In the genomic region with DNA sequence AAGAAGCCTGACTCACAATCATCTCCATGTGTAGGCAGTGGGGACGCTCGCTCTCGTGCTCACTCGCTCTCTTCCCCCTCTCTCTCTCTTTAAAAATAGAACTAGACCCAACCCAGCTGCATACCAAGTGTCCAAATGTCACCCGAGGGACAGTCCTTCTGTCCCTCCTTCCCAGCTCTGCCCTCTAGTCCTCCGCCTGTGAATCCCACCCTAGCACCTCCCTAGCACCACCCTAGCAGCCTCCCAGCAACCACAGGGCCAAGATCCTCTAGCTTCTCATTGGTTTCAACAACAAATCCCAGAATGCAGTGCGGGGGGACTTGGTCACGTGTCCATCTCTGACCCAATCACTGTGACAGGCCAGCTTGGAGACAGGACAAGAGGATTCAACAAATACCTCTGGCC, we compare ENCODE assay signal across 8 mouse cellular contexts. TPM values are rescaled to one million over a fixed set of nuclear protein-coding genes. Genes with fewer than 3 reads are reported as not detected.
A peak's percentile ranks its signal among the peaks of the same experiment; 100 is the strongest.
DNase-seq lines count a peak whose midpoint lies in the region; ATAC-seq lines count a peak whose summit lies in the region.

No protein-coding gene starts in this region.

- no peaks in the 10 kb centered on the region for H3K4me1 ChIP-seq in midbrain, embryonic 14.5 days (ENCODE audit: control insufficient read depth, insufficient read depth, low read length)
- no peaks in the 10 kb centered on the region for H3K4me1 ChIP-seq in midbrain, embryonic 15.5 days
- H3K4me1 ChIP-seq in forebrain, embryonic 12.5 days = no peaks in the 10 kb centered on the region; the same call in 1 of the 2 replicates

- no peaks in the 10 kb centered on the region for H3K27me3 ChIP-seq in midbrain, embryonic 14.5 days (ENCODE audit: control insufficient read depth, insufficient read depth, low read length)
- H3K27me3 ChIP-seq in midbrain, embryonic 15.5 days (replicated peaks) = no peaks in the 10 kb centered on the region
- no peaks in the 10 kb centered on the region for H3K27me3 ChIP-seq in forebrain, embryonic 12.5 days

- H3K4me2 ChIP-seq in midbrain, embryonic 14.5 days (ENCODE audit: low read length) = no peak overlapping the region
- no peak overlapping the region for H3K4me2 ChIP-seq in midbrain, embryonic 15.5 days
- H3K4me2 ChIP-seq in forebrain, embryonic 12.5 days = no peak overlapping the region

- H3K36me3 ChIP-seq in midbrain, embryonic 14.5 days (ENCODE audit: control insufficient read depth, insufficient read depth, low read length) = no peaks in the 10 kb centered on the region
- no peaks in the 10 kb centered on the region for H3K36me3 ChIP-seq in midbrain, embryonic 15.5 days (replicated peaks)
- no peaks in the 10 kb centered on the region for H3K36me3 ChIP-seq in forebrain, embryonic 12.5 days (replicated peaks)

- no peak for ATAC-seq in midbrain, embryonic 14.5 days (ENCODE audit: low FRiP score, low TSS enrichment)
- ATAC-seq in midbrain, embryonic 15.5 days (replicated peaks) = no peak
- ATAC-seq in frontal cortex, adult (ENCODE audit: low TSS enrichment) = peak; percentile 44; the same call in 1 of the 2 replicates
- no peak for ATAC-seq in forebrain, embryonic 12.5 days (ENCODE audit: low FRiP score)

- H3K4me3 ChIP-seq in midbrain, embryonic 14.5 days (replicated peaks; ENCODE audit: low read depth, low read length) = no peak overlapping the region
- H3K4me3 ChIP-seq in midbrain, embryonic 15.5 days = no peak overlapping the region
- H3K4me3 ChIP-seq in forebrain, embryonic 12.5 days (replicated peaks) = no peak overlapping the region

- H3K9me3 ChIP-seq in midbrain, embryonic 14.5 days (ENCODE audit: control insufficient read depth, low read length) = no peaks in the 10 kb centered on the region
- no peaks in the 10 kb centered on the region for H3K9me3 ChIP-seq in midbrain, embryonic 15.5 days
- no peaks in the 10 kb centered on the region for H3K9me3 ChIP-seq in forebrain, embryonic 12.5 days

- intact Hi-C loops in heart, postnatal 10 days (cut with DNase I) = no loop called here

- DNase-seq in midbrain, embryonic 14.5 days = peak; percentile 19
- peak; percentile 80 for DNase-seq in heart, postnatal 10 days
- DNase-seq in skeletal muscle tissue, adult 2 months (ENCODE audit: low read depth, low spot score) = peak; percentile 57
- no peak for DNase-seq in yolk sac, embryonic 10.5 days (ENCODE audit: low spot score)
- DNase-seq in thymus, postnatal 14 days = no peak

- H3K27ac ChIP-seq in midbrain, embryonic 14.5 days (replicated peaks; ENCODE audit: low read depth, low read length) = no peak overlapping the region
- no peak overlapping the region for H3K27ac ChIP-seq in midbrain, embryonic 15.5 days
- no peak overlapping the region for H3K27ac ChIP-seq in forebrain, embryonic 12.5 days

- H3K9ac ChIP-seq in midbrain, embryonic 14.5 days (replicated peaks; ENCODE audit: low read length) = no peak overlapping the region
- no peak overlapping the region for H3K9ac ChIP-seq in midbrain, embryonic 15.5 days
- H3K9ac ChIP-seq in forebrain, embryonic 12.5 days = no peak overlapping the region

- WGBS in midbrain, embryonic 14.5 days = 77% methylated on average over 8 of the region's 8 CpGs
- 79% methylated on average over 8 of the region's 8 CpGs for WGBS in midbrain, embryonic 15.5 days
- 76% methylated on average over 8 of the region's 8 CpGs for WGBS in forebrain, embryonic 12.5 days

RNA-seq across cellular contexts. Expression of a gene that starts 27.2 kb away (rescaled TPM):
- polyA plus RNA-seq in midbrain, embryonic 14.5 days (2014; fragmentation: Nextera tagmentation; extraction: Ambion mirVana) = 16.2 and 20.4 TPM in 2 replicates
- 28.3 and 31.8 TPM in 2 replicates for polyA plus RNA-seq in midbrain, embryonic 15.5 days (2015; fragmentation: Nextera tagmentation; extraction: Ambion mirVana)
- total RNA-seq in heart, postnatal 10 days (2021) = 10 to 100 TPM; 21.2 to 23.5 TPM
- polyA plus RNA-seq in forebrain, embryonic 12.5 days (2016; fragmentation: Nextera tagmentation; extraction: Ambion mirVana) = 7.6 and 13.4 TPM in 2 replicates

RNA-seq across cellular contexts. Expression of a gene that starts 45.4 kb away (rescaled TPM):
- 15.5 and 19.2 TPM in 2 replicates for polyA plus RNA-seq in midbrain, embryonic 14.5 days (2014; fragmentation: Nextera tagmentation; extraction: Ambion mirVana)
- polyA plus RNA-seq in midbrain, embryonic 15.5 days (2015; fragmentation: Nextera tagmentation; extraction: Ambion mirVana) = 20.2 and 23.2 TPM in 2 replicates
- 10 to 100 TPM; 23.6 to 29.3 TPM for total RNA-seq in heart, postnatal 10 days (2021)
- 26.5 and 26.7 TPM in 2 replicates for polyA plus RNA-seq in forebrain, embryonic 12.5 days (2016; fragmentation: Nextera tagmentation; extraction: Ambion mirVana)

Comparison
In these comparisons a context has a peak if more than half of its experiments do, and no peak if none do; other contexts are left out.
1. DNase-seq: peak in midbrain, embryonic 14.5 days (single experiment), heart, postnatal 10 days (2 of 2) and skeletal muscle tissue, adult 2 months (single experiment); none in yolk sac, embryonic 10.5 days (single experiment) and thymus, postnatal 14 days (single experiment).